Mouse (Mus musculus): ENCODE measurements around the gene Cdkal1.

The Cdkal1 gene

DNA sequence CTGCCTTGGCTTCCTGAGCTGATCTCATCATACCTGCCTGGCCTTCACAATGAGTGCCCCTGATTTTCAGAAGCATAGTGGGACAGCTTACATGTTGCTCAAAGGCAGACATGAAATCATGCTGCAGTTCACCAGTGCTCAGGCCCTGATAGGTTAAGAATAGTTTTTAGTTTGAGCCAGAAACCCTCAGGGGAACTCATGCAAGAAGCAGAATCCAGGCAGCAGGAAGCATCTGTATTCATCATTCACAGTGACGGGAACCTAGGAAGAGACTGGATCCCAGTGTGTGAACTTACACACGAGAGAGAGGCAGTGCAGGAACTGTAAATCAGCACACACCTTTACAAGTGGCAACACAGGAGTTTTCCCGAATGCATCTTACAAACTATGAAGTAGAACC lies 441.0 kb downstream of the Cdkal1 start:
- DNase-seq (ENCODE audit: low read depth, low spot score): no peak

DNA sequence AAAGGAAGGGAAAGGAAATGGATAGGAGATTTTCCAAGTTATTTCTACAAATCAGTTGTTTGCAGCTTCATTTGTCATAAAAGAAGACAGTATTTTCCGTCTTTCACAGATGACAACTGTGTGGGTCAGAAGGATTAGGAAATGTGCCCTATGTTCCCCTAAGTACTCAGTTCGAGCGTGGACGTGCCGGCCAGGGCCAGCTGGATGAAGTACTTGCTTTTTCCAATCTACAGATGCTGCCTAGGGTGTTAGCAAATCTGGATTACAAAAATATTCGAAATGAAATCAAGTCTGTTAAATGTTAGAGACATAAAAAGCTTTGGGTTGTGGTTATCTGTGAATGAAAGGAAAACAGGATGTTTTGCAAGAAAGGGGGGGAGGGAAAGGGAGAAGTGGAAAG lies 444.3 kb downstream of the Cdkal1 start:
- DNase-seq (ENCODE audit: low read depth, low spot score): no peak

DNA sequence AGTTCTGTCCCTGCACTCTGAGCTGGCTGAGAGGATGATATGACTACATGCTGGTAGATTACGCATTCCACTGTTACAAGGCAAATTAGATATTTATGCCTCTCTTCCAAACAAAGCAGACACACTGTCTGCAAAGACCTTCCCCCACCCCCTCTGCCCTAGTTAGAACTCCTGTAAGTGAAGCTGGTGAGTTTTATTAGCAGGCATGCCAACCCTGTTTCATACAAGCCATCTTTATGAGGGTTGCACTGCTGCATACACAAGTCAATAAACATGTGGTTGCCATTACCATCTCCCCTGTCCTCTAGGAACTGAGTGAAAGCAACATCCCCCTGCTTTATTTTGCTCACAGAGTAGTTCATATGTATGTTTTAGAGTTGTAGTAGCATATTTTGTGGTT lies 447.9 kb downstream of the Cdkal1 start:
- DNase-seq (ENCODE audit: low read depth, low spot score): peak; percentile 63

GRCm38 (mm10) chr13:29405316-29405715 lies 450.2 kb downstream of the Cdkal1 start:
- DNase-seq (ENCODE audit: low read depth, low spot score): peak; percentile 59

DNA sequence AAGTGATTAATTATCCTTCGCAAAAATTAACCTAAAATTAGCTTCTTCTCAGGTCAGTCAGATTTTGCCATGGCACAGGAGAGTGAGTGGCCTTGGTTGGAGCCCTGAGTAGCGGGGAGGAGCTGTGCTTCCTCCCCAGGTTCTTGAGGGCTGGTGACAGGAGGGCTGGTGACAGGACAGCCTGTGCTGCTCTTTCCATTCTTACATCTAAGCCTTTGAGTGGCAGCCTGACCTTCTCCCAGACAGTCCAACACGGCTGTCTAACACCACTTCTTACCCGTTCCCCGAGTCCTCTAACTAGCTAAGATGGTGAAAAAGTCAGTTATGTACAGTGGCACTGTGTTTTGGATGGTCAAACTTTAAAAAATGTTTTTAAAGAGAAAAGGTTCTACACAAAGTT lies 452.3 kb downstream of the Cdkal1 start:
- no peak for DNase-seq (ENCODE audit: low read depth, low spot score)

DNA sequence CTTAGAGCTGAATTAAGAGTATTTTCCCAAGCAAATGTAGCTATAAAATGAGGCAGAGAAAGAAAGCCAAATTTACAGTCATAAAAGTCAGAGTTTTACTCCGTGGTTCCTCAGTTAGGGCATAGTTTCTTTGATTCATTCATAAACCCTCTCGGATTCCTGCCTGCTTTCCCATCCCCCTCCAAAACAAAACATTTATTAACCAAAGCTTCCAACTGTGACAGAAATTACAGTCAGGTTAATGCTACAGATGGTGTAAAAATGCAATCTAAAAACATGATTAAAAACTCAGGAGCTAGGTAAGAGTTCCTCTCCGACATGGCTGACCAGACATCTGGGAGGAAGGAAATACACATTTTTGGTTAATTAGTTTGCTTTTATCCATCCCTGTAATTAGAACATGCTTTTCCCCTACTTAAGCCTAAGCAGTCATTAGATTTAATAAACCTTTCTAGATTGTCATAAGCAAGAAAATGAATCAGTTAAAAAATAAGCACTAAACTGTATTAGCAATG lies 452.9 kb downstream of the Cdkal1 start:
- DNase-seq (ENCODE audit: low read depth, low spot score): no peak

GRCm38 (mm10) chr13:29399908-29400307 lies 455.6 kb downstream of the Cdkal1 start:
- DNase-seq (ENCODE audit: low read depth, low spot score): peak; percentile 64

DNA sequence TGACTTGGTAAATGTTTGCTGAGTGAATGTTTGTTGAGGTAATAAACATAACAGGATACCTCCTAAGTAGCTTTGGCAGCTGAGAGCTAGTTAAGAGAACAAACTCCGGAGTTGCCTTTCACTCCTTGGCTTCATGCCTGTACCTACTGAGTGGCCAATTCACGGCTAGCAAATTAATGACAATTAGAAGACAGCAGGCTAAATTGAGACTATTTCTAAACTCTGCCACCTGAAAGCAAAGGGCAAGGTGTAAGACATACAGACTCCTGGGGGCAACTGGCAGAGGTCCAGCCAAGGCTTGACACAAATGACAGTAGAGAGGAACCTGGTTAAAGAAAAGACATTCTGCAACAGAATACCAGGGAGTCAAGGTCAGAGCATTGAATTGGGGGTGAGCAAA lies 457.0 kb downstream of the Cdkal1 start:
- DNase-seq (ENCODE audit: low read depth, low spot score): no peak

GRCm38 (mm10) chr13:29395694-29396093 lies 459.8 kb downstream of the Cdkal1 start:
- no peak for DNase-seq (ENCODE audit: low read depth, low spot score)

DNA sequence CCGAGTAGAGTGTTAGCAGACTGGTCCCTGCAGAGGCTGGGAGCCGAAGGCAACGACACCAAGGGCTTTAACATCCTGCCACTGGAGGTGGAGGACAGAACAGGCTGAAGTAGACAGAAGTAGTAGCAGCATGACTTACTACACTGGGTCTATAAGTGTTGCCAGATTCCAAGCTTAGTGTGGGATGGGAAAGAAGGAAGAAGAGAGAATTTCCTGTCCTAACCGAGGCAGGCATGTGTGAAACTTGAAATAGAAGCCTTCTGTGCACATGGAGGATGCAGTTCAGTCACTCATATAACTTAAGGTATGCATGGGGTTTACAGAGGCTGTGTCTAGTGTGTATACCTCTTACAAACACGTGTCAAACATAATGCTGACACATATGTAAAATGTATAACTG lies 465.4 kb downstream of the Cdkal1 start:
- no peak for DNase-seq (ENCODE audit: low read depth, low spot score)

DNA sequence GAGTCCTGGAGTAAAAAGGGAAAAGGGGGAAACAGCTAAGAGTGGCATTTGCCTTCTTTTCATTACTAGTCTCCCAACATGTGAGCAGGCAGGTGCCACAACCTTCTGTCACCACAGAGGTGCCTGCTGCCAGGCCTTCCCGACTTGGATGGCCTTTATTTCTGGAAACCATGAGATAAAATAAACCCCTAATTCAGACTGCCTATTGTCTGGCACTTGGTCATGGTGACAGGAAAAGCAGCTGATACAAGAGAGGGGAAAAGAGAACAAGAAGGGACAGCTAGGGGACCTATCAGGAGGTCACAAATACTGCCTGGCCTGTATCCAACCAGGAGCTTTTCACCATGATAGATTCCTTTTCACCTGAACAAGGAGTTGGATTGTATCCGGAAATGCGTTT lies 466.6 kb downstream of the Cdkal1 start:
- DNase-seq (ENCODE audit: low read depth, low spot score): no peak

DNA sequence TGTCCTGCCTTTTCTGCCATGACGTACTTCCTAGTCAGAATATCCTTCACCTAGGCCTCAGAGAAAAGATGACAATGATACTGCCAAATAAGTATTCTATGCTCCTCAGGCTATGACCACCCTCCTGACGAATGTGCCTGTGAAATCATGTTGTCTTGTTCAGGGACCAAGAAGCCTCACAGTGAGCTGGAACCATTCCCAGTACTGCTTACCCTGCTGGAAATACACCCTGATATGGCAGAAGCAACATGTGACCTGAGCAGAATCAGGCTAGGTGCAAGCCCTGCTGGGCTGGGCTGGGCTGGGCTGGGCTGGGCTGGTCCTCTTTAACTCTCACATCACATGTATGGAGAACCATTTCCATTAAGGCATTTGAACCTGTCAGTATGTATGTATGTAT lies 477.9 kb downstream of the Cdkal1 start:
- DNase-seq (ENCODE audit: low read depth, low spot score): no peak

DNA sequence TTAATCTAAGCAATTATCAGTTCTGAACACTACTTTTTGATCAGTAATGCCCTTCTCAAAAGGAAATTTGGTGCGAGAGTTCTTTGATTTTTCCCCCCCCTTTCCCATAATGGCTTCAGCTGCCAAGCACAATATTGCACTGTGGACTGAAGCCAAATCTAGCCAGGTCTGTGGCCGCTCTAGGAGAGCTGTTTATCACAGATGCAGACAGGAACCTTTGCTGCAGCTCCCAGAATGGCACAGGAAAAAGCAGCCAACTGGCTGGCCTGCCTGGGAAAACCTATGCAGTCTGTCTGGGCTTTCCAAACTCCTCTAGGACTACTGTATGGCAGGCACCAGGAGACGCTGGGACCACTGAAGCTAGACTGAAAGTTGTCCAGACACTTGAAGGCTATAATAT lies 483.6 kb downstream of the Cdkal1 start:
- no peak for DNase-seq (ENCODE audit: low read depth, low spot score)

GRCm38 (mm10) chr13:29371466-29371771 lies 484.1 kb downstream of the Cdkal1 start:
- no peak for DNase-seq (ENCODE audit: low read depth, low spot score)

DNA sequence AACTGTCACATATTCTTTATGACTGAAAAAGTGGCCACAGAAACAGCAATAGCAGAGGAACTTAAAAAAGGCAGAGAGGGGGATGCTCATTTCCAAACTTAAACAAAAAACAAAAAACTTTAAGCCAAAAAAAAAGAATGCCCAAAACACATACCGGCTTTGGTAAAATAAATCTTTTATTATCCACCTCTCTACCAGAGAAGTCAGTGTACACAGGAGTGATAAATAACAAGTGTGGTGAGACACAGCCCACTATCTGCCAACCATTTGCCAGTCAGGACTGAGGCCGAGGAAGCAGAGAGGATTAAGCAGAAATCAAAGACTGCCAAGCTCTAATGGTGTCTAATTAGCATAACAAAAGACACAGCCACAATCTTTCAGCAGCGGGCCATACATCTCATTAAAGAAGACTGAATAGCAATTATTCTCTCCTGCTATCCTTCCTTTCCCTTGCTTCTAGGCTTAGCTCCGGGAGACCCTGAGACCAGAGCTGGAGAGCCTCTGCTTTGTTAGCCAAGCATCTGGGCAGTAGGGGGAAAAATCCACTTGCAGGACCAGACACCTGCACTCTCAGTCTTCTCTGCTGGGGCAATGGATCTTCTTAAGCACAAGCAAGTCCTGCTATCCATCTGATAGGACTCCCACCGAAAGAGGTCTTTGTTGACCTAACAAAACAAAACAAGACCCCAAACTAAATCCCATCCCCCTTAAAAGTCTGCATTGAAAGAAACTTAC lies 484.6 kb downstream of the Cdkal1 start:
- DNase-seq (ENCODE audit: low read depth, low spot score): no peak

DNA sequence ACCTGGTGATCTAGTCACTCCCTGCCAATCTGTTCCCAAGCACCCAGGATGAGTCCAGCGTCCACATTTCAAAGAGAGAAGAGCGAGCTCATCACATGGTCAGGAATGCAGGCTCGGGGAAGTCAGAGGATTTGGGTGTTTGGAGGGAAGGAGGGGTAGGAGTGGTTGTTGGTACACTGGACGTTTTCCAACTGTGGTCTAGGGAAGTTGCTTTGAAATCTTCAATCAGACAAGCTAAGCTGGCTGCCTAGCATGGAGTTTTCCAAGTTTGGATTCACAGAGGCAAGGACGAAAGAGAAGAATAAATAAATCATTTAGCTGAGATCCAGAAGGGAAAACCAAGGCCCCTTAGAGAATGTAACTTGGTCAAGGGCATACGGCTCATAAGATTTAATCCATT lies 486.7 kb downstream of the Cdkal1 start:
- DNase-seq (ENCODE audit: low read depth, low spot score): no peak

DNA sequence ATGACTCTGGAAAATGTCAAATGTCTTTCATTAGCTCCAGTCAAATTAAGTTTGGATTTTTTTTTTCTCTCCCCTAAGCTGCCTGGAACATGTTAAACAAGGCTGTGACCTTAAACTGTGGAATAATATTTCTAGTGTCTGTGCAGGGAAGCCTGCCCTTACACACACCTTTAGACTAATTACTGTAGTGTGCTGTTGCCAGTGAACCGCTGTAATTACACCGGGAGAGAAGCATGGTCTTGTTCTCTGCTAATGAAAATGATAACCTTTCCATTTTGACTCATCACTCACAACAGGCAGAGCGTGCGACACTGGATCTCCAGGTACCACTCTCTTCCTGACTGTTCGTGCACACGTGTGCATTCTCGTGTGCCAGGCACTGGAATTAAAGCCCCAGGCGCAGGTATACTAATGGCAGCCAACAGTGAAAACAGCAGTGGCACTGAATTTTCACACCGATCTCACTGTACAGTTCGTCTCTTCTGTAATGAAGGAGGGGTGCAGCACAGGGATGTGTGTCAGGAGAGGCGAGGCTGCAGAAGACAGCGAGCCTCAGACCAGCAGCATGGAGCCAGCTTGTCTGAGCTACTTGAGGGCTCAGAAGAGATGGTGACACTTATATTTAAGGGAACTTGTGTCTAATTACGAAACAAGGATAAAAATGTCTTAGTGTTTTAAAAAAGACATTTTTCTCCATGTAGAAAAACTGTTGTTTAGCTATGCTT lies 490.4 kb downstream of the Cdkal1 start:
- DNase-seq (ENCODE audit: low read depth, low spot score): no peak

- DNase-seq (ENCODE audit: low read depth, low spot score): no peak
Measured at GRCm38 (mm10) chr13:29364009-29364408, 491.5 kb downstream of the Cdkal1 start.

GRCm38 (mm10) chr13:29361842-29362241 lies 493.6 kb downstream of the Cdkal1 start:
- DNase-seq (ENCODE audit: low read depth, low spot score): no peak

GRCm38 (mm10) chr13:29360899-29361298 lies 494.6 kb downstream of the Cdkal1 start:
- no peak for DNase-seq (ENCODE audit: low read depth, low spot score)

DNA sequence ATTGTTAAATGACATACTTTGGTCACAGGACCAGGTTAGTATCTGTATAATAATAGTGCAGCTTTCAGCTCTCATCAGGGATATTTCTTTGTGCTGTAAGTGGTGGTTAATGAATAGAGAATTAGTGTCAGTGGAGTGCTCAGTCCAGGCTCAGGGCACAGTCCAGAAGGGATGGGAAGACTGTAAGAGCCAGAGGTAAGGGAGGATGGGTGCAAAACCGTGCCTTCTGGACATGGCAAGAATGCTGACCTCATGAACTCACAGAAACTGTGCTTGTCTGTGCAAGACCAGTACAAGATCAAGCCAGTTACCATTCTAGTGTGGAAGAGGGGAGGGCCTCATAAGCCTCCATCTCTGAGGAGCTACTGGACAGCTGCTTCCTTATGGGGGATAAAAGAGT lies 496.1 kb downstream of the Cdkal1 start:
- DNase-seq (ENCODE audit: low read depth, low spot score): no peak

- DNase-seq (ENCODE audit: low read depth, low spot score): no peak
Measured at GRCm38 (mm10) chr13:29357483-29357882, 498.0 kb downstream of the Cdkal1 start.

- peak; percentile 65 for DNase-seq (ENCODE audit: low read depth, low spot score)
Measured at GRCm38 (mm10) chr13:29356158-29356485, 499.4 kb downstream of the Cdkal1 start.

All from forelimb bud, embryonic 11.5 days (tissue).